Mouse (Mus musculus): ENCODE data around the gene Selenom.

Selenom gene

GRCm38 (mm10) chr11:3547969-3548368 lies 33.5 kb downstream of the Selenom start:
- in situ Hi-C loops (cut with MboI, MseI), result loop anchor here (5.0 kb wide), 1 partner anchor 129 kb away; no protein-coding TSS in a partner anchor

DNA sequence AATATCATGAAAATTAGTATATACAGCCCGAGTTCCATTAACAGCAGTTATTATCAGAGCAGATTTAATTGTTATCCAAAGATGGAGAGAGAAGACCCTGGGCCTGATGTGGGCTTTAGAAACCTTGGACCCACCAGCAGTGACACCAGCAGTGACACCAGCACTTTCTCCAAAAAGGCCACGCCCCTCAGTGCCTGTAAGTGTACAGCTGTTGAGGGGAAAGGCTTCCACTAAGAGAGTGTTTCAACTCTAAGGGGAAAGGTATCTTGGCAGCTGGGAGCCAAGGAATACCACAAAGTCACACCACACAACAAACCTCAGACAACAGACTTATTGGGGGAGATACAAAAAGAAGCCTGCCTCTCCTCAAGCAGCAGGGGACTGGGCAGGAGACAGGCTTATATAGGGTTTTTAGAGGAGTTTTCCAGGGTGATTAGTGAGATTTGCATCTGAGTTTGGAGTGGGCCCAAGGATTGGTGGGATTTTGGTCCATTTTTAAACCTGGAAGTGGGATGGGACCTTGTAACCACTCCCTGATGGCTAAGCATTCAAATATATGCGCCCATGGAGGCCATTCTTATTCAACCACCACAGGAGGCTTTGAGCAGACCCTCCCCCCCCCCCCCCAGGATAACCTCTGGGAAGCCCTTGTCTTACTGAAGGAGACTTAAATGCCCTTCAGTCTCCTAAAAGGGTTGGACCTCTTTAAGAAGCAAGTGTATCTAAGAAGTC lies 34.2 kb downstream of the Selenom start:
- in situ Hi-C loops (cut with MboI, MseI), result loop anchor here (5.0 kb wide), 1 partner anchor 129 kb away; no protein-coding TSS in a partner anchor

DNA sequence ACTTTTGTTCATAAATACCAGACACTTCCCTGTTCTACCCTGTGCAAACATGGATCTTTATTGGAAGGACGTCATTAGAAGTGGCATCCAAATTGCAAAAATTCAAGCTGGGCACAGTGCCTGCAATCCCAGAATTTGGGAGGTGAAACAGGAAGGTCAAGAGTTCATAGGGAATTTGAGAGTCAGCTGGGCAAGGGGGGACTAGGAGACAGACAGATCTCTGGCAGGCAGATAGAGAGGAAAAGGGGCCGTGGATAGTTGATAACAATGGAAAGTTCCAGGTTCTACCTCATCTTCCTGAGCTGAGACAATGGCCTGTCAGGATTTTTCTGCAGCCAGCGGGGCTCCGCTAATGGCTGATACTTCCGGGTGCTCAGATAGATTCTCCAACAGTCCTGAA lies 35.3 kb downstream of the Selenom start:
- in situ Hi-C loops (cut with MboI, MseI), result loop anchor here (5.0 kb wide), 1 partner anchor 128 kb away; no protein-coding TSS in a partner anchor

DNA sequence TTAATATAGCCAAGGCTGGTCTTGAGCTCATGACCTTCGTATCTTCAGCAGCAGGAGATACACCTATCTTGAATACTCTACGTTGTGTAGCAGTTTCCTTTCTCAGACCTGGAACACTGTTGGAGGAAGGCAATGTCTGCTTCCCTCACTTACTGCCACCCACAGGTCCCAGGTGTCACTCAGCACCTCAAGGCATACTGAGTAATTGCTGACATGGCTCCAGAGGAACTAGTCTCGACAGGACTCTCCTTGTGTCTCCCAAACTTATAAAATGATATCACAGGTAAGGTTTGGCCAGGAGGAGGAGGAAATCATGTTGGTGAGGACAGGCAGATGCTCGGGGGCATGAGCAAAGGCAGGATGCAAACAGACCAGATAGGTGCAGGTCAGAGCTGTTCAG lies 40.5 kb downstream of the Selenom start:
- in situ Hi-C loops (cut with MboI, MseI), result no loop called here

DNA sequence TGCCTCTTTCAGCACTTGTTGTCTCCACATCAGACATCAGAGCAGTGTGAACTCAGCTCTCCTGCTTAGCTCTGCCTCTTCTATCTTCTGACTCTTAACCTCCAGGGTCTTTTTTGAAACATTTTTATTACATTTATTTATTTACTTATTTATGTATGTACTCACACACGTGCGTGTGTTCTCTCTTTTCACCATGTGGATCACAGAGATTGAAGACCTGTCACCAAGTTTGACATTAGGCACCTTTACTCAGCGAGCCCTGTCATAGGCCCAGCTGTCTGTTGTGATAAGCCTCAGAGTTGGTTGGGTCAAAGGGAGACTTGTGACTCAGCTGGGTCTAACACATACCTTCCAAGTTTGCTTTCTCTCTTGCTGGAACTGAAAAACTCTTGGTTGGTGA lies 43.4 kb downstream of the Selenom start:
- in situ Hi-C loops (cut with MboI, MseI), result no loop called here

- in situ Hi-C loops (cut with MboI, MseI), result no loop called here
Measured at GRCm38 (mm10) chr11:3560202-3560601, 45.7 kb downstream of the Selenom start.

- in situ Hi-C loops (cut with MboI, MseI), result no loop called here
Measured at GRCm38 (mm10) chr11:3563853-3564252, 49.4 kb downstream of the Selenom start.

GRCm38 (mm10) chr11:3564451-3564850 lies 50.0 kb downstream of the Selenom start:
- in situ Hi-C loops (cut with MboI, MseI), result no loop called here

GRCm38 (mm10) chr11:3566018-3566417 lies 51.5 kb downstream of the Selenom start:
- in situ Hi-C loops (cut with MboI, MseI), result no loop called here

All from regulatory T cell (primary cell).